Mouse (Mus musculus): ENCODE data around the gene Ren1. TPM values are rescaled to one million over a fixed set of nuclear protein-coding genes. Genes with fewer than 3 reads are reported as not detected.

The Ren1 gene
- polyA plus RNA-seq, 1 experiment from 2014 or later = 0.86 TPM

GRCm38 (mm10) chr1:133396693-133397092, 46.4 kb downstream of the Ren1 start:
- no peaks in the 10 kb centered on the region for H3K9me3 ChIP-seq (ENCODE audit: low read depth, low read length)
- WGBS = 87% methylated on average over 5 of the region's 5 CpGs
- H3K4me3 ChIP-seq (ENCODE audit: low read depth, low read length) = no peak overlapping the region
- no peaks in the 10 kb centered on the region for H3K4me1 ChIP-seq (ENCODE audit: insufficient read depth)
- H3K4me2 ChIP-seq = no peak overlapping the region
- no peak overlapping the region for H3K9ac ChIP-seq
- no peaks in the 10 kb centered on the region for H3K27me3 ChIP-seq (ENCODE audit: insufficient read depth, low read length)
- DNase-seq = no peak
- no peak for TF ChIP-seq CTCF (IDR thresholded peaks at IDR 0.05; ENCODE audit: low read depth)
- no peak overlapping the region for H3K27ac ChIP-seq (ENCODE audit: low read depth)
- peaks cover 4% of the 10 kb centered on the region; the same call in 1 of the 2 replicates for H3K36me3 ChIP-seq (ENCODE audit: insufficient read depth)
- ATAC-seq (ENCODE audit: insufficient read depth) = no peak

DNA sequence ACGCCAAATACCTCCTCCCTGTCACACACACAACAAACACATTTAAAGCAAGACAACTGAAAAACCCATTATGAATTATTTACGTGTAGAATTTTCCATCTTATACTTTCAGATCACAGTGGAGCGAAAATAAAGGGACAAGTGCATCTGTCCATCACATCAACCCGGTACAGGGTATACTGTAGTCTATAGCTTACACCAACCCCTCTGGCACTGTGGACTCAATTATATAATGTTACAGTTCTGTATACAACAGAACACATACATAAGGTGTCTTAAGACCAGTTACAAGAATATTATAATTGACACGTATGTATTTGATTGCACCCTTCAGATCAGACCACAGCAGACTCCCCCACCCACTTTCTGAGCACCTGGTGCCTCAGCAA, 46.8 kb downstream of the Ren1 start:
- no peak overlapping the region for H3K4me2 ChIP-seq
- H3K9ac ChIP-seq = no peak overlapping the region
- WGBS = 73% methylated on average over 5 of the region's 5 CpGs
- H3K9me3 ChIP-seq (ENCODE audit: low read depth, low read length) = no peaks in the 10 kb centered on the region
- no peaks in the 10 kb centered on the region for H3K27me3 ChIP-seq (ENCODE audit: insufficient read depth, low read length)
- DNase-seq (no peak), ATAC-seq (ENCODE audit: insufficient read depth) (no peak)
- no peak for TF ChIP-seq CTCF (IDR thresholded peaks at IDR 0.05; ENCODE audit: low read depth)
- peaks cover under 1% of the 10 kb centered on the region; the same call in 1 of the 2 replicates for H3K36me3 ChIP-seq (ENCODE audit: insufficient read depth)
- no peak overlapping the region for H3K4me3 ChIP-seq (ENCODE audit: low read depth, low read length)
- peak overlapping the region; percentile 76 for H3K27ac ChIP-seq (ENCODE audit: low read depth)
- H3K4me1 ChIP-seq (ENCODE audit: insufficient read depth) = no peaks in the 10 kb centered on the region

GRCm38 (mm10) chr1:133397483-133398237, 47.4 kb downstream of the Ren1 start:
- Histone ChIP-seq H3K4me2 (no peak overlapping the region), H3K4me3 (ENCODE audit: low read depth, low read length) (no peak overlapping the region), H3K27ac (ENCODE audit: low read depth) (peak overlapping the region; percentile 76), H3K9me3 (ENCODE audit: low read depth, low read length) (no peaks in the 10 kb centered on the region), H3K4me1 (ENCODE audit: insufficient read depth) (no peaks in the 10 kb centered on the region), H3K27me3 (ENCODE audit: insufficient read depth, low read length) (no peaks in the 10 kb centered on the region), H3K9ac (peak overlapping the region; percentile 11; the same call in 1 of the 2 replicates), H3K36me3 (ENCODE audit: insufficient read depth) (no peaks in the 10 kb centered on the region)
- ATAC-seq (ENCODE audit: insufficient read depth) (peak; percentile 59; the same call in 1 of the 2 replicates), DNase-seq (peak; percentile 63)
- no peak for TF ChIP-seq CTCF (IDR thresholded peaks at IDR 0.05; ENCODE audit: low read depth)
- 22% methylated on average over 17 of the region's 17 CpGs for WGBS

- TF ChIP-seq CTCF (IDR thresholded peaks at IDR 0.05; ENCODE audit: low read depth) = no peak
- H3K27ac ChIP-seq (ENCODE audit: low read depth) = no peak overlapping the region
Measured at GRCm38 (mm10) chr1:133400014-133400725, 49.9 kb downstream of the Ren1 start.

DNA sequence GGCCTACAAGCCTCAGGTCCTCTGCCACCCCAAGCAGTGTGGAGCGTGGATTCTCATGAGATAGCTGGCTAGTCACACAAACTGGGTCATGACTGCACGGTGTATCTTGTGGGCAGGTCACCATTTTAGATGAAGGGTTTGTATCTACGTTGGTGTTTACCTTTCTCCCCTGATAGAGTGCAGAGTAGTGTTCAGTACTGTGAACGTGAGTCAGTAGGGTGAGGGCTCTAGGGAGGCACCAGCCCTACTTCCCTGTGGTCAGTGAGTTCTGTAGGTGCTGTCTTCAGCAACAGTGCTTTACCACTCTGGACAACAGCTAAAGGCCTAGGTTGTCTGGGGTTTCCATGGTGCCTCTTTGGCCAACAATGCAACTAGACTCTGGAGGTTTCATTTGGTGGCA, 53.7 kb downstream of the Ren1 start:
- Histone ChIP-seq H3K9me3 (ENCODE audit: low read depth, low read length) (no peaks in the 10 kb centered on the region), H3K4me2 (no peak overlapping the region), H3K4me3 (ENCODE audit: low read depth, low read length) (no peak overlapping the region), H3K27ac (ENCODE audit: low read depth) (no peak overlapping the region), H3K36me3 (ENCODE audit: insufficient read depth) (no peaks in the 10 kb centered on the region), H3K27me3 (ENCODE audit: insufficient read depth, low read length) (no peaks in the 10 kb centered on the region), H3K4me1 (ENCODE audit: insufficient read depth) (no peaks in the 10 kb centered on the region), H3K9ac (no peak overlapping the region)
- no peak for TF ChIP-seq CTCF (IDR thresholded peaks at IDR 0.05; ENCODE audit: low read depth)
- 60% methylated on average over 4 of the region's 4 CpGs for WGBS
- DNase-seq = no peak
- no peak for ATAC-seq (ENCODE audit: insufficient read depth)

More at GRCm38 (mm10) chr1:133400014-133400725, 49.9 kb downstream of the Ren1 start:
- 60% methylated on average over 13 of the region's 13 CpGs for WGBS
- no peaks in the 10 kb centered on the region for H3K4me1 ChIP-seq (ENCODE audit: insufficient read depth)
- ATAC-seq (ENCODE audit: insufficient read depth) (no peak), DNase-seq (no peak)
- H3K4me3 ChIP-seq (ENCODE audit: low read depth, low read length) = no peak overlapping the region
- no peaks in the 10 kb centered on the region for H3K9me3 ChIP-seq (ENCODE audit: low read depth, low read length)
- H3K4me2 ChIP-seq = no peak overlapping the region
- no peaks in the 10 kb centered on the region for H3K27me3 ChIP-seq (ENCODE audit: insufficient read depth, low read length)
- H3K36me3 ChIP-seq (ENCODE audit: insufficient read depth) = no peaks in the 10 kb centered on the region
- H3K9ac ChIP-seq = no peak overlapping the region

DNA sequence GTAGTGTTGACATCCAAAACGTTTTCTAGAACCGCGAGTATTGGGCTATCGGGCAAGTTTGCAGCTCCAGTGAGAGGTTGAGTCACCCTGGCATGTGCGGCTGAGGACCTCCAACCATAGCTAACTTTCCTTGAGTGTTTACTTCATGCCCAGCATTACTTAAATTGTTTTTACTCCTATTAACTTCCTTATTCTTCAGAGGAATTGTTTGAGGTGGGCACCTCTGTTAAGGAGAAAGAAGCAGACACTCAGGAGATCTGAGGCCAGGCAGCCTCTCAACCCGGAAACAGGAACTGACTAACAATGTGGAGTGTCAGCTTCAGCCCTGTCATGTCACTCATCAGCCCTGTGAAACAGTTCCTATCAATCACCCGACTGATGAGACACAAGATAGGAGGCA, 56.3 kb downstream of the Ren1 start:
- no peaks in the 10 kb centered on the region for H3K9me3 ChIP-seq (ENCODE audit: low read depth, low read length)
- 49% methylated on average over 7 of the region's 7 CpGs for WGBS
- TF ChIP-seq CTCF (IDR thresholded peaks at IDR 0.05; ENCODE audit: low read depth) = no peak
- H3K4me3 ChIP-seq (ENCODE audit: low read depth, low read length) = no peak overlapping the region
- no peak overlapping the region for H3K9ac ChIP-seq
- H3K36me3 ChIP-seq (ENCODE audit: insufficient read depth) = no peaks in the 10 kb centered on the region
- no peaks in the 10 kb centered on the region for H3K27me3 ChIP-seq (ENCODE audit: insufficient read depth, low read length)
- H3K27ac ChIP-seq (ENCODE audit: low read depth) = peak overlapping the region; percentile 25; the same call in 1 of the 2 replicates
- no peaks in the 10 kb centered on the region for H3K4me1 ChIP-seq (ENCODE audit: insufficient read depth)
- H3K4me2 ChIP-seq = no peak overlapping the region
- no peak for ATAC-seq (ENCODE audit: insufficient read depth)
- DNase-seq = peak; percentile 16

- Histone ChIP-seq H3K27ac (ENCODE audit: low read depth) (no peak overlapping the region; the same call in 1 of the 2 replicates), H3K4me1 (ENCODE audit: insufficient read depth) (no peaks in the 10 kb centered on the region), H3K9me3 (ENCODE audit: low read depth, low read length) (no peaks in the 10 kb centered on the region), H3K27me3 (ENCODE audit: insufficient read depth, low read length) (no peaks in the 10 kb centered on the region), H3K9ac (no peak overlapping the region), H3K36me3 (ENCODE audit: insufficient read depth) (no peaks in the 10 kb centered on the region), H3K4me3 (ENCODE audit: low read depth, low read length) (no peak overlapping the region), H3K4me2 (no peak overlapping the region)
- TF ChIP-seq CTCF (IDR thresholded peaks at IDR 0.05; ENCODE audit: low read depth) = no peak
- ATAC-seq (ENCODE audit: insufficient read depth) (no peak), DNase-seq (peak; percentile 62)
- WGBS = 54% methylated on average over 6 of the region's 6 CpGs
Measured at GRCm38 (mm10) chr1:133407436-133407835, 57.1 kb downstream of the Ren1 start.
